Mouse (Mus musculus): ENCODE measurements around the gene Tpd52l2.

The Tpd52l2 gene

DNA sequence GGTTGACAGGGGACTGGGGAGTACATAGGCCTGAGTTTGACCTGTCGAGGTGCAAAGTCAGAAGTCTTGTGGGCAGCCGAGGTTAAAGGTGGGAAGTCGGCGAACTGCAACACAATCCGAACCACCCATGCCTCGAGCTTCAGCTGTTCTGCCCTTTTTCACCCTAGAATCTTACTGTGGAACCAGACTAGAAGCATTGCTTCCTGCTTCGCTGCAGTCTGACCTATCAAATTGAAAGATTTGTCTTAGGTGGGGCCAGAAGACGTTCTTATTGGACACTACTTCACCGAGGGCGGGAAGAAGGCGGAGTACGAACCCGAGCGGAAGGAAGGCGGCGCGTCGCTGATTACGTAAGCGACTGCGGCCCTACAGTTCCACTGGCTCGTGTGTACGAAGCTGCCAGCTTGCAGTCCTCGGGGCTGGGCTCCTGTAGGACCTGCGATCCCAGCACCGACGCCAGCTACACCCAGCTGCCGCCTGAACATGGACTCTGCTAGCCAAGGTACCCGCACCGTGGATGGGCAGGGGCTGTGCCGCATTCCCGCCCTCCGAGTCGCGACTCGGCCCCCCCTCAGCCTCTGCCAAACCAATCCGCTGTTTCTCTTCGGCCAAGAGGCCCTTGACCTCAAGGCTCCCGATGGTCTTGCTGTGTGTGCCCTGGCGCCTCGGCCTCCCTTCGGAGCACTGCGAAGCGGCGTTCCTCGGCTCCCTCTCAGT, at the start of gene Tpd52l2:
Gene Tpd52l2 (plus strand): TSS at position 312 of the 717 bp plus-strand sequence.
- peak; percentile 88 to 89 for DNase-seq

DNA sequence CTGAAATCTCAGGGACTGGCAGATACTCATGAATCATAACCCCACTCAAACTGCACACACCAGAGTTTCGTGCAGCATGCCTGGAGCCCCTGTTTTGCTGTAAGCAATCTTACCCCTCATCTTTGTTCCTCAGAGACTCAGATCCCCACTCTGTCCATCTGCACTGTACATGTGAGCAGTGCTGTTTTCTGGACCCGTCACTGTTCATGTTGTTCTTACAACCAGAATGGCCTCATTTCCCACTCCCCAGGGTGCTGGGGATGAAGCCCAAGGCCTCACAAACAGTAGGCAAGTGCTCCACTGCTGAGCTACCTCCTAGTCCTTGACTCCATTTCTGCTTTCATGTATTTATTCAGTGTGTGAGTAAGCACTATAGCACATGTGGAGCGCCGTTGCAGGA, 44.8 kb upstream of the Tpd52l2 start:
- DNase-seq = no peak

DNA sequence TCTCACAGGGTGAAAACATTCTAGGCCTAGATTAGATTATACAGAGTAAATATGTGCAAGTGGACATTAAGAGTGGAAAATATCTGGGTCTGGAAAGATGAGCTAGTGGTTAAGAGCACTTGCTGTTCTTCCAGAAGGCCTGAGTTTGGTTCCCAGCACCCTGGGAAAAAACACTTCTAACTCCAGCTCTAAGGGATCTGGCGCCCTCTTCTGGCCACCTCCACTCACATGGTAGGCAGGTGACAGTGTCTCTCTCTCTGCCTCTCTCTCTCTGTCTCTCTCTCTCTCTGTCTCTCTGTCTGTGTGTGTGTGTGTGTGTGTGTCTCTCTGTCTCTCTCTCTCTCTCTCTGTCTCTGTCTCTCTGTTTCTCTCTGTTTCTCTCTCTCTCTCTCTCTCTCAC, 43.7 kb upstream of the Tpd52l2 start:
- peak; percentile 55 to 56 for DNase-seq

DNA sequence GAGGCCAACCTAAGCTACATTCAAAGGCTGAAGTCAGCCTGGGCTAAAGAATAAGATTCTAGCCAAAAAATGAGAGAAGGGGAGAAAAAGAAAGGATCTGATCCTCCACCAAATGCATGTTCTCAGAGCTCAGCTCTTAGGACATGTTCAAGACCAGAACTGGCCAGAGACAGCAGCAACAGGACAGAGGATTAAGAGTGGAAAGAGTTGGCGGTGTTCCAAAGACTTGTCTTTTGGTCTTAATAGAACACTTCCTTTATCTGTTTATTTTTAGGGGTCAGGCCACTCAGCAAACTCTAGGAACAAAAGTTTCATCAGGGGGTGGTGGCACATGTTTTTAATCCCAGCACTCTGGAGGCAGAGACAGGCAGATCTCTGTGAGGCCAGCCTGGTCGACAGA, 41.0 kb upstream of the Tpd52l2 start:
- DNase-seq = no peak

DNA sequence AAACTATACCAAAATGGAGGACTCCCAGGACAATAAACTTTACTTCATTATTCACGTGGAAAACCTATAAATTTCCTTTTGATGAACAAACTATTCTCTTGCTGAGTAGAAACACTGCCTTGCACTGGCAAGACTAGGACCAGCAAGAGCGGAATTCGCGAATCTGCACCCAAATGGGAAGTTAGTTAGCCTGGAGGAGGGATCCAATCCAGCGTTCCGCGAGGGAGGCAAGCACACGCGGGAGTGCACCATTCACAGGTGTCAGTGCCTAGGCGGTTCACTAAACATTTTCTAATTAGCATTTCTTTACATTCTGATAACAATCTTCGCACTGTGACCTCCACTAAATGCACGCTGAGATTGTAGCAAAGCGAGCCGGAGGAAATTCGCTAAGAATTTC, 39.1 kb upstream of the Tpd52l2 start:
- DNase-seq = no peak

DNA sequence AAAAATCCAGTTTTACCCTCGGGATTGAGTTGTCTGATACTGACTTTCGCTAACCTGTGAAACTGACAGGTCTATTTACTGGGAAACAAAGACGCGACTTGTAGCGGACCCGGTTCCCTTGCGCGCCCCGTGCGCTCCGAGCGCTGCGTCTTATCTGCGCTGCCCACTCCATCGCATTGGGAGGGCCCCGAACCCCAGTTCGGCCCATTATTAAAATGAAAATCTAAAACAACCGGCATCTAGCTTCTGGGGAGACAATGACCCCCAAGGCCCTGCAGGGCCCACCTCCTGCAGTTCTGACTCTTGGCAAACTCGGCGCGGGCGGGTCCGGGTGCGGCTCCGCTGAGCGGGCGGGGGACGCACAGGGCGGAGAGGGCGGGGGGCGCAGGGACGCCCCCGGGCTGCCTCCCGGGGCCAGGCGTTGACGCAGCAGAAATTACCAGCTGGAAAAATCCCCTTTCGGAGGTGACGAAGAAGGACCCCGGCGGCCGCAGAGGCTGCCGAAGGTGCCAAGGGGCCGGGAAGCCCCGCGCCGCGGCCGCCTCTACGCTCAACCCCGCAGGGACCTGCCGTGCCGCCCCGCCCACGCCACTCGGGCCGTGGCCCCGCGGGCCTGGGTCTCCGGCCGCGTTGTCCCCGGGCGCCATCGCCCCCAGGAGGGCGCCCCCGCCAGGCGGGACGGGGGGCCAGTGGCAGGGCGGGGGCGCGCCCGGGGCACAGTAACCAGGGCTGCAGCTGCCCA, 38.4 kb upstream of the Tpd52l2 start:
- peak; percentile 52 to 55 for DNase-seq

DNA sequence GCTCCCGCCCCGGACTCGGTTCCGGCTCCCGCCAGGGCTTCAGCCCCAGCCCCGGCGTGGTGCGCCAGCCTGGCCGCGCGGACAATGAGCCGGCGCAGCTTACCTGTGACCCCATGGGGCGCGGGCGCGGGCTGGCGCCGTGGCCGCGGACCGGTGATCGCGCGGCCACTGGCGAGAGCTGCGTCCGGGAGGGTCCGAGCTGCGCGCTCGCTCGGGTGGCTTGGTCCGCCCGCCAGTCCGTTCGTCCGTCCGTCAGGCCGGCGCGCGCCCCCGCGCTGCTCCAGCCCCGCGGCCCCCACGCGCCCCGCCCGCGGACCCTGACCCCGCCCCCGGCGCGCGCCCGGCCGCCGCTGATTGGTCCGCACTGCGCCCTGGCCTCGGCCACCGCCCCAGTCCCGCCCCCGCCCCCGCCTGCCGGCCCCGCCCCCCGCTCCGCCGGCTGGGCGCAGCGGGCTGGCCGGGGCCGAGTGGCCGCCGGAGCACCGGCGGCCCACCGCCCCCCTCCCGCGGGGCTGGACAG, 37.7 kb upstream of the Tpd52l2 start, which contains the start of gene Zbtb46:
Gene Zbtb46 (minus strand): TSS at position 274 of the 520 bp plus-strand sequence.
- peak; percentile 67 to 72 for DNase-seq

DNA sequence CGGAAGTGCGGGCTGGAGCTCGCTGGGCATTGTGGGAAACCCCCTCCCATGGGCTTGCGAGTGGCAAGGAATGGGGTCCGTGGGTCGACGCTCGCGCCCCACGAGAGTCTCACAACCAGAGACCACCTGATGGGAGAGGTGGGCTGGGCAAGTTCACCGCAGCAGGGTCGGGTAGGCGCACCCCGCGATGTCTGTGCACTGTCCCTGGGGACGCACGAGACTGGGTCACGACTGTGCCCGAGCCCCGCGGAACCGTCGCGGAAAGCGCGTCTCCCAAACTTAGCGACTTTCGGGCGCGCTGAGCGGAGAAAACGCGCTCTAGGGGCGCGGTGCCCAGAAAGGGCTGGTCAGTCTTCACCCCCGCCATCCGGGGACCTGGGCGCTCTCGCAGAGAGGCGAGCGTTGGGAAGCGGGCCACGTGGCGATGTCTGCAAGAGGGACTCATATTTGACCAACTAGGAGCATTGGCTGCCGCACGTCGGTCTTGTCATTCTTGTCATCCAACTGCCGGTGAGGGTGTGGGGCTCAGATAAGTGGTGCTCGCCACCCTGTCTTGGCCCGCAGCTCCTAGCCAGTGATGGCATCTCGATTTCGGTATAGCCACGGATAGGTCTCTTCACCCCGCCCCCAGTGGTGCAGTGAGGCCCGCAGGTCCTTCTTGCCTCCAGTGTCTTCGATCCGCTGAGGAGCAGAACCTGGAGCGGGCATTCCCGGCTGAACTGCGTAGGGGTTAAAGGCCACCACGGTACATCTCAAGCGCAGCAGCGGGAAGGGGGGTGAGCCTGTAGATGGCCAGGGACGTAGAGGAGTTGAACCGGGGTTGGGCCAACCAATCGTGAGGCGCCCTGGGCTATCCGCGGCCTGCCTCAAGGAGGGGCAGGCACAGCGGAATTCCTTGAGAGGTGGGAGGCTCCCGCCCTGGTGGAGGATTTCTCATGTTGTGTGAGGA, 37.0 kb upstream of the Tpd52l2 start:
- peak; percentile 45 to 50 for DNase-seq

DNA sequence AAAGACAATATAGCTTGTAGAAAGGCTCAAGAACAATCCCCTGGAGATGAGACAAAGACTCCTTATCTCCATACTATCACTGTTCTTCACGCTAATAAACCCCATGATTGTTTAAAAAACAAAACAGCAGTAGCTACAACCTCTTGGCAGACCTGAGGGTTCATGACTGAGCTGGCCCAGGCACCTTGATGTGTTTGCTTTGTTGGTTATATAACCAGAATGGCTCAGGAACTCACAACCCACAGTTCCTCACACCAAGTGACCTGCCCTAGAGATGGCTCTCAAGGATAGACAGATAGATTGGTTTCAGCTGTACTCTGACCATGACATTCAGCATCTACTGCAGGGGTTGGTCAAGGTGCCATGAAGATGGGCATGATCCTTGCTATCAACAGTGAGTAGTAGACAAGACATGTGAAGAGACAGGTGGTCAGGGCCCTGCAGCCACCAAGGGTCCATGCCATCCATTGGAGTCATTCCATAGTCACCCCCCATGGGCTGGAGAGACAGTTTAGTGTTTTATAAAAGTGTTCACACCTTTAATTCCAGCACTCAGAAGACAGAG, 35.3 kb upstream of the Tpd52l2 start:
- DNase-seq = no peak

DNA sequence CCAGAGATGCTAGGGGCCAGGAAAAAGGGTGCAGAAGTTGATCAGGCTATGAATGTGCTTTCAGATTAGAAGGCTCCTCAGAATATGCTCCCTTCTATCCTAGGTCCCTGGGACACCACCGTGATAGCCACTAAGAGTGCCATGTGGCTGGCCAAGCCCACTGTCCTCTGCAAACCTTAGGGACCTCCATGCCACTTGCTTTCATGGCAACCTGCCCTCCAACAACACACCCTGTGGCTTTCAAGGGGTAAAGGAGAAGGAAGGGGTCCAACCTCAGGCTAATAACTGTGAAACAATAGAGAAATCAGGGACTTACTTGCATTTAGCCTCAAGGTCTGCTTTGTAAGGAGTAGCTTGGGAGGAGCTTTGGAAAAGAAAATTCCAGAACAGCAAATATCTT, 34.3 kb upstream of the Tpd52l2 start:
- no peak for DNase-seq

DNA sequence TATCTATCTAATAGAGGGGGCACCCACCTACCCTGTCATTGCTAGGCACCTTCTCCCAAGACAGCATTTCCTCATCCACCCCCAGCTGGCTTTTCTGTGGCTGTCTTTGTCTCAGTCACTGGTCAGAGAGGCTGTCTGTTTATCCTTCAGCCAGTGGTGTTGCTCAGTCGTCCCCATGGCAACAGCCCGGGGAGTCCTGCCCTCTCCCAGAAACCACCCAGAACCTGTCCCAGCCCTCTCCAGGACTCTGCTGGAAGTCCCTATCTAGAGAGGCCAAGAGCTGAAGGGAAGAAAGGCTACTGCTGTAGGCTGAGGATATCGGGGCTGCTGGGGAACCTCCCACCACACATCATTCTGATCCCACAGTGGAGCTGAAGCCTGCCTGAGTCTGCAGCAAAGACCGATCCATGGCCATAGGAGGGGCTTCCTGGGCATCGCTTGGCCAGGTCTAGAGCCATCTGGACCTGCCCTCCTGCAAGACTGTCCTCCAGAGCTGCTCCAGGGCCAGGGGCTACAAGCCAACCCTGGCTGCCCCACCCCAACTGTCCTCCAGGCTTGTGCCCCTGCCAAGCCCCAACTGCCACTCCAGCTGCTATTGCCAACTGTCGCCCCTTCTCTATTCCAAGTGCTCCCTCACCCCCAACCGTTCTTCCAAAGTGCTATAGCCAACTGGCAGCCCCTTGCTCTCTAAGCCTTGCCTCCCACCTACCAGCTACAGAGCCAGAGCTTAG, 33.8 kb upstream of the Tpd52l2 start:
- no peak for DNase-seq

DNA sequence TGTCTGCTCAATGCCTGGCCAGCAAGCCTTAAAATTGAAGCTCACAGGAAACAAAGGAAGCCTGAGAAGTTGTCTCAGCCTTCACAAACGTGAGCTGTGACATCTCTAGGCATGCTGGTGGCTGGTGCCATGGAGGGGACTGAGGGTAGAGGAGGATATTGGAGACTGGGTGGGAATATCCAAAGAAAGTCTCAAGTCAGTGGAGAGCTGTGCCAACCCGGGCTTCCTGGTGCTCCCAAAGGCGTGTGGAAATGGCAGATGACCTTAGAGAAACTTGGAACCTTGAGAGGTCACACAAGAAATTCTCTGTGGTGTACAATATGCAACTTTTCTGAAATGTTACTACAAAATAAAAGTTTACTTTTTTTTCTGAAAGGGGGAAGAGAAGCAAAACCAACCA, 31.5 kb upstream of the Tpd52l2 start:
- DNase-seq = no peak

DNA sequence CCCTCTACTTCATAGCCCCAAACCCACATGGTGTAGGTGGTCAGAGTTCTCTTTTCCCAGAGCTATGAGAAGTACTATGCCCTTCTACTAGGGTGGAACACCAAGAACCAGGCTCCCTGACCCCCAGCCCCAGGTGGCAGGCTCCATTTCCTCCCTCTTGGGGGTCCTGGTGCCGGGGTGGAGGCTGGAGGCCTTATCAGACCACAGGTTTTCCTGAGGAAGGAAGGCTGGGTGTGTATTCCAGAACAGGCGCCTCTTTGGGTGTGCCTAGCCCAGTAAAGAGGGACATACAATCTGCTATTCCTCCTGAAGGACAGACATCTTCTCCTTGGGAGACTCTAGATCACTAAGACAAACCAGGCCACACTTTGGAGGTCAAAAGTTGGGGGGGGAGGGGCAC, 26.7 kb upstream of the Tpd52l2 start:
- DNase-seq = no peak

DNA sequence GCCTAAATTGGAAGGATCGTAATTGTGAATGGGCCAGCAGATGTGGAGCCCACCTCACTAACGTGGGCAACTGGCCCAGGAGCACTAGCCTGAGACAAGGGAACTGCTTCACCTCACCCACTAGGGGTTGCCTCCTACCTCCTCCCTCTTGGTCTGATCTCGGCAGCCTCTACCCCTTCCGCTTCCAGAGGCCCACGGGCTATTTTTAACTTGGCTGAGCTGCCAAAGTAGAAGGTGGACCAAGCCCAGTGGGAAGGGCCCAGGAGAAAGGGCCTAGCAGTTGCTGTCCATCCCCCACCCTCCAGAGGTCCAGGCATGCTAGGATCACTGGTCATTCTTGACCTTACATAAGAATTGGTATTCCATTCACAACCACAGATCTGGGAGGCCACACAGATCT, 25.7 kb upstream of the Tpd52l2 start:
- no peak for DNase-seq

DNA sequence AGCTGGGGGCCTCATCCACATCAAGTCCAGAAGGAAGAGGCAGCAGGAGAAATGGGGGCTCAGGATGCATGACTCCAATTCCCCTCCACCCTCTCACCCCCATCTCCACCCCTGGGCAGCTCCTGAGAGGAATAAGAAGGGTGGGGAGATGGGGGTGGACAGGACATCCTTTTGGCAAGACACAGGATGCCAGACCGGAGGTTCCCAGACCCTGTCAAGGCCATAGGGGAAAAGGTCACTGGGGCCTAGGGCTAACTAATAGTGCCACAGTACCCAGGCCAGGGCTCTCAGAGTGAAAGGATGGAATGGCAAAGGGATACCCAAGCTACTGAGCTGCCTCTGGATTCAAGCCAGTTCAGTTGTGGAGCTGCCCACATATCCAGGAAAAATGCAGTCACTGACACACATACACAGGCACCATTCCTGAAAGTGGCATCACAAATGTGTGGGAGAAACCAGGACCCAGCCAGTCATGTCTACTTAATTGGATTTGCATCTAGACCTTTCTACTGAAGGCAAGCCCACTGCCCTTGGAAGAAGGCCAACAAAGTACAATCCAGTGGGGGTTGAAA, 24.6 kb upstream of the Tpd52l2 start:
- DNase-seq = no peak

DNA sequence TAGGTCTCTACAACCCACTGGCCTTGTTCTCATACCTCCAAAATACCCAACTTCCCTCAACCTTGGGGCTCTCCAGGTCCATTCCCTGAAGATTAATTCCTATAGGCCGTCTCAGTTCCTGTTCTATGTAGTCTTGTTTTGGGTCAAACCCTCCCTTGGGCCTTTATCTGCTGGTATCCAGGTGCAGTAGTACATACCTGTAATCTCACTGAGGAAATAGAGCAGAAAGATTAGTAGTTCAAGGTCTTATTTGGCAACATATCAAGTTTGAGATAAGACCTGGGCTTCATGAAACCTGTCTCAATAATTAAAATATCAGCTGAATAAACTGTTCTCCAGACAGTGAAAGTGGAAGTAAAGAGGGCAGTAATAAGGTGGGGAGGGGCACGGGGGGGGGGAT, 13.8 kb upstream of the Tpd52l2 start:
- peak; percentile 13 to 23 for DNase-seq

DNA sequence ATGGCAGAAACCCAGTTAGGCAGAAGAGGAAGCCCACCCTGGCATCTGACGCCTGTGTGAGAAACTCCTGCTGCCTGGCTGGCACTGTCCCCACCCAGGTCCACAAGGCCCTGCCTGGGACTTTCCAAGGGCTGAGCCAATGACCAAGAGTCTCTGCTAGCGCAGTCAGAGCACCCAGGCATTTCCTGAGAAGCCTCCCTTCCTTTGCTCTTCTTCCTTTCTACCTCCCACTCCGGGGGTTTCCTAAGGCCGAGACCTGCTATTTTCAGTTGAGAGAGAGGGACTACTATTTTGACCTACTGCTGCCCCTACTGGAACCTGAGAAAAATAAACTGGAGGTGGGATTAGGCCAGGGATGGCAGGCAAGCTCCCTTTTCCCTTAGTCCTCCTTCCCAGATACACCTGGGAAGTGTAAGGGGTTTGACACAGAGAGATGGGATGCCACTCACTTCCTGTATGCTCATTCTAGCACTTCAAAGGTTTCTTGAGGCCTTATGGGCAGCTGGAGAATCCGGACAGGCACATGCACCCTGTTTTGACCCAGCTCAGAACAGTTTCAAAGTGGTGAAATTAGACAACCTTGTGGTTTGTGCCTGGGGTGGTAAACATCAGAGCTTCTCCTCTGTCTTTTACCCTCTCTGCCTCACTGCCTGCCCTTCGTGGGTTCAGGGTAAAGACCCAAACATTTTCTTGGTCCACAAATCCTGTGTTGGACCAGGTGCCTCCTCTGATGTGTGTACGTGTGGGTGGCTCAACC, 13.2 kb upstream of the Tpd52l2 start:
- peak; percentile 74 to 78 for DNase-seq

DNA sequence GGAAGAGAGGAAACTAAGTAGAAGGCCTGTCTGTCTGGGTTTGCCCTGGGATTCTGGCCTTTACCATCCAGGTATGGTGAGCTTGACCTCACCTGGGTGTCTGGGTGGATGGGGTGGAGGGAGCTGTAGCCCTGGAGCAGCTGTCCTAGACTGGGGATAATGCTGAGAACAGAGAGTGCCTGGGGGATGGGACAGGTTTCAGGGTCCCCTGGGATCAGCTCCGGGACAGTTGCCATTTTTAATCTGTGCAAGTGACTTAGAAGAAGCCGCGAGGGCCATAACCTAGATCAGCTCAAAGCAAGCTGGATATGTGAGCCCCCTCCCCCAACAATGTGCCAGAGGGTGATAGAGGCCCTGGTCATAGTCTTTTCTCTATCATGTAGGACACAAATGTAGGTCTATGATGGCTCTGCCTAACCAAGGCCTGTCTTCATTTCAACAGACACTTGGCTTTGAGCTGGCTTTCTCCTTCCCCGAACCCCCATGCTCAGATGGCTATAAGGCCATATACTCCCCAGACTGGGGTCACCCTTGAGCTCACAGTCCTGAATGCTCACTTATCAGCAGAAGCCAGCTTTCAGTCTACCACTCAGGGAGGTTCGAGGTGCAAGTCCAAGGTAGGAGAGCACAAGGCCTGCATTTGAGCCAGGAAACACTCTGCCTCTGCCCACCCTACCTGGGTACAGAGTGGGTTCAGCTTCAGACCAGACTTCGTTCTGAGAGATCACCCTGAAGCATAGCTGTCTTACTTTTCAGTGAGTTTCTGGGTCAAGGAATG, 12.3 kb upstream of the Tpd52l2 start:
- peak; percentile 15 to 16 for DNase-seq

DNA sequence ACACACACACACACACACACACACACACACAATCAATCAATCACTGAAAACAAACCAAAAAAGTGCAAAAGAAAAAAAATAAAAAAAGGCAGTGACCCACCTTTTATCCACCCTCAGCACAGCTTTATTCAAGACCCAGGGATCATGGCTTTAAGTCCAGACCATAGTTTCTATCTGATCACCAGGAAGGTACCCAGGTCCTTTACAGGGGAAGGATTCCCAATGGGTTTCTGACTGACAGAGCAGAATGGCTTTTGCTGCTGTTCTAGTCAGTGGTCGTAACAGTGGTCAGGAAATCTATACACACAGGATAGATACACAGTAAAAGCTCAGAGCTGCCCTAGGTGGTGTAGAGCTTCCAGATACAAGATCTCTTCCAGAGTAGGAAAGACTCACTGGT, 11.2 kb upstream of the Tpd52l2 start:
- DNase-seq = no peak
